Mouse (Mus musculus): ENCODE results near the gene Axin2.

GRCm38 (mm10) chr11:108985836-108986235, 65.7 kb downstream of the Axin2 start:
- no peak for TF ChIP-seq EP300 (IDR thresholded peaks at IDR 0.05; ENCODE audit: insufficient read depth, low read depth, low read length)
- TF ChIP-seq POLR2A (IDR thresholded peaks at IDR 0.05; ENCODE audit: insufficient read depth, low read depth, low read length): no peak

All from heart, adult 2 months (tissue).